Mouse (Mus musculus): ENCODE measurements around the gene Dnaaf2. TPM values are rescaled to one million over a fixed set of nuclear protein-coding genes. Genes with fewer than 3 reads are reported as not detected.

The Dnaaf2 gene
- polyA plus RNA-seq, 1 experiment from 2014 or later, result 9.2 TPM

DNA sequence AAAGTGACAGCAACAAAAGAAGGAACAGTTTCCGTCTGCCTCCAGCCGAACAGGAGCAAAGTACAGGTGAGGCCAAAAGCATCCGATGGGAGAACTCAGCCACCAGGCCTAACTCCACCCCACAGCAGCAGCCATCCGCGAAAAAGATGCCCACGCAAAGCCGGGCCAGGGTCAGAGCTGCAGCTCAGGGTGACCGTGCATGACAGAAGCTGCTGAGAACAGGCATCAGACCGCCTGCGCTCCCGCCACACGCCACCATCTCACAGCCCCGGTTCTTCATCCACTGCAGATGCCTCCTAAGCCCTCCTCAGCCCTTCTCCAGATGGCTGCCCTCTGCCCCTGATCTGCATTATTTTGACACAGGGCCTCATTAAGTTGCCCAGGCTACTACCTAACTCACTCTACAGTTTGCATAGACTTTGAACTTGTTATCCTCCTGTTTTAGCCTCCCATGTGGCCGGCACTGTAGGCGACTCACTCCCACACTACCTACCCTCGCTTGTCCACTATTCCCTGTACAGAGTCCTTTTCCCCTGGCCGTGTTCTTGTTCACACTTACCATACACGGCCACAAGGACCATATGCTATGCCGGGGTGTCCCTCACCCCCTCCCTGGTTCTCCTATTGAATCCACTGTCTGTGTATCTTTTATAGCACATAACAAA is 22.5 kb upstream of the Dnaaf2 start:
- H3K9ac ChIP-seq (ENCODE audit: low read depth, low read length), result no peak overlapping the region
- WGBS (ENCODE audit: insufficient replicate concordance), result 91% methylated on average over 19 of the region's 19 CpGs
- no peaks in the 10 kb centered on the region for H3K9me3 ChIP-seq (replicated peaks; ENCODE audit: control insufficient read depth, low read length)

DNA sequence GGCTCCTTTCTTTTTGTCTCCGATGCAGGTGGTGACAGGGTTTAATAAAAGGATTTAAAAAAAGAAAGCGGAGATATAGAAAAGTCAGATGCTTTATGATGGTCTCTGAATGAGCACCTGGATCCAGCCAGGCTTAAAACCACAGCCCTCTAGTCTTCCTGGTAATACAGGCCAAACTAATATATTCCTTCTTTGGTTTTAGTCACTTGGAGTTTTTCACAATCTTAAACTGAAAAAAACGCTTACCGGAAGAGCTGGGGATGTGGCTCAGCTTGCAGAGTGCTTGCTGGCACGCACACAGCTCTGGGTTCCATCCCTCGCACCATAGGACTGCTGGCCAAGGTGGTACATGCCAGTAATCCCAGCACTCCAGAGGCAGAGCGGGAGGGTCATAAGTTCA is 18.4 kb upstream of the Dnaaf2 start:
- no peak for ATAC-seq (replicated peaks; ENCODE audit: insufficient number of reproducible peaks, low FRiP score, low TSS enrichment)
- H3K27ac ChIP-seq (ENCODE audit: low read depth, low read length), result no peak overlapping the region
- peaks cover 12% of the 10 kb centered on the region for H3K36me3 ChIP-seq (ENCODE audit: control insufficient read depth, insufficient read depth, low read length)
- H3K4me3 ChIP-seq (ENCODE audit: low read depth, low read length), result no peak overlapping the region
- H3K4me2 ChIP-seq, result no peak overlapping the region
- H3K27me3 ChIP-seq (ENCODE audit: control insufficient read depth, insufficient read depth, low read length), result no peaks in the 10 kb centered on the region
- WGBS (ENCODE audit: insufficient replicate concordance), result 93% methylated on average over 7 of the region's 7 CpGs
- H3K9me3 ChIP-seq (replicated peaks; ENCODE audit: control insufficient read depth, low read length), result no peaks in the 10 kb centered on the region
- no peaks in the 10 kb centered on the region for H3K4me1 ChIP-seq (ENCODE audit: control insufficient read depth, insufficient read depth, low read length)
- no peak overlapping the region for H3K9ac ChIP-seq (ENCODE audit: low read depth, low read length)

More for the DNA sequence above, 22.5 kb upstream of the Dnaaf2 start:
- H3K4me1 ChIP-seq (ENCODE audit: control insufficient read depth, insufficient read depth, low read length), result no peaks in the 10 kb centered on the region
- H3K36me3 ChIP-seq (ENCODE audit: control insufficient read depth, insufficient read depth, low read length), result peaks cover 12% of the 10 kb centered on the region
- ATAC-seq (replicated peaks; ENCODE audit: insufficient number of reproducible peaks, low FRiP score, low TSS enrichment), result no peak
- no peaks in the 10 kb centered on the region for H3K27me3 ChIP-seq (ENCODE audit: control insufficient read depth, insufficient read depth, low read length)
- no peak overlapping the region for H3K4me3 ChIP-seq (ENCODE audit: low read depth, low read length)
- H3K27ac ChIP-seq (ENCODE audit: low read depth, low read length), result no peak overlapping the region
- no peak overlapping the region for H3K4me2 ChIP-seq

GRCm38 (mm10) chr12:69215000-69215785 is 17.0 kb upstream of the Dnaaf2 start:
- no peaks in the 10 kb centered on the region for H3K9me3 ChIP-seq (replicated peaks; ENCODE audit: control insufficient read depth, low read length)
- H3K27ac ChIP-seq (ENCODE audit: low read depth, low read length), result no peak overlapping the region
- no peak overlapping the region for H3K4me3 ChIP-seq (ENCODE audit: low read depth, low read length)
- H3K4me2 ChIP-seq, result no peak overlapping the region
- H3K27me3 ChIP-seq (ENCODE audit: control insufficient read depth, insufficient read depth, low read length), result no peaks in the 10 kb centered on the region
- H3K4me1 ChIP-seq (ENCODE audit: control insufficient read depth, insufficient read depth, low read length), result no peaks in the 10 kb centered on the region
- 85% methylated on average over 3 of the region's 3 CpGs for WGBS (ENCODE audit: insufficient replicate concordance)
- no peak overlapping the region for H3K9ac ChIP-seq (ENCODE audit: low read depth, low read length)
- ATAC-seq (replicated peaks; ENCODE audit: insufficient number of reproducible peaks, low FRiP score, low TSS enrichment), result no peak
- peaks cover 12% of the 10 kb centered on the region; the same call in 1 of the 2 replicates for H3K36me3 ChIP-seq (ENCODE audit: control insufficient read depth, insufficient read depth, low read length)

DNA sequence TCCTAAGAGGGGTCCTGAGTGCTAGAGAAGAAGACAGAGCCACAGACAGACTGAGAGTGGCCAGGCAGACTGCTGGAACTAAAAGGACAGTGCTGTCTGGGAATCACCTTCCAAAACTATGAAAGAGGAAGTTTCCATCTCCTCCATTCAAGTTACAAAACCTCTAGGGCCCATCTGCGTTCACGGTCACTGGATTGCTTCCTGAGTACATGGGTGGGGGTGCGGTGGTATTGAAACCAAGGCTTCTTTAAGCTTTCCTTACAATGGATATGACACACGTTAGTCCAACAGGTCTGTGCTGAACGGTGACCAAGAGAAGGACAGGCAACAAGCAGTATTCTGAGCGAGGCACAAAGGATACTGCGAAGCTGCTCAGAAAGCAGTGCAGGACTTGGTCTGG is 16.2 kb upstream of the Dnaaf2 start:
- H3K4me3 ChIP-seq (ENCODE audit: low read depth, low read length), result no peak overlapping the region
- H3K4me1 ChIP-seq (ENCODE audit: control insufficient read depth, insufficient read depth, low read length), result no peaks in the 10 kb centered on the region
- H3K9ac ChIP-seq (ENCODE audit: low read depth, low read length), result no peak overlapping the region
- no peaks in the 10 kb centered on the region for H3K9me3 ChIP-seq (replicated peaks; ENCODE audit: control insufficient read depth, low read length)
- H3K27me3 ChIP-seq (ENCODE audit: control insufficient read depth, insufficient read depth, low read length), result no peaks in the 10 kb centered on the region
- ATAC-seq (replicated peaks; ENCODE audit: insufficient number of reproducible peaks, low FRiP score, low TSS enrichment), result no peak
- WGBS (ENCODE audit: insufficient replicate concordance), result 88% methylated on average over 7 of the region's 7 CpGs
- H3K36me3 ChIP-seq (ENCODE audit: control insufficient read depth, insufficient read depth, low read length), result peaks cover 12% of the 10 kb centered on the region; the same call in 1 of the 2 replicates
- H3K27ac ChIP-seq (ENCODE audit: low read depth, low read length), result no peak overlapping the region
- H3K4me2 ChIP-seq, result no peak overlapping the region

DNA sequence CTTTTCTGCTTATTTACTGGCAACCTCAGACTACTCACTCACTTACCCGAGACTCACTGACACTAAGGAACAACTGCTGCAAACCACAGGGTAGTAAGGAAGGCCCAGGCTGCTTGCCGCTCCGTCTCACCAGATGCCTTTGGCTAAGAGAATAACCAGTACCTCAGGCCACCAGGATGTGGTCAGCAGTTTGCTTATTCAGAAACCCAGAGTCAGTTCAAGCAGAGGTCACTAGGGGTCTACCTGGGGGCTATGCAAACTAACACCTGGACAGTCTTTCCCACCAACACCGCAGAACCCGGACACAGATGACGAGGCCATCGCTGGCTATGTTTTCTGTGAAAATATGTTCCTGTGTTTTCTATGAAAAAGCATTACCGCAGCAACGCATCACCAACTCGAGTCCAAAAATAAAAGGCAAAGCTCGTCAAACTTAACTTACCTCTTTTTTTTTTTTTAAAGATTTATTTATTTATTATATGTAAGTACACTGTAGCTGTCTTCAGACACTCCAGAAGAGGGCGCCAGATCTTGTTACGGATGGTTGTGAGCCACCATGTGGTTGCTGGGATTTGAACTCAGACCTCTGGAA is 15.1 kb upstream of the Dnaaf2 start:
- peaks cover 12% of the 10 kb centered on the region for H3K36me3 ChIP-seq (ENCODE audit: control insufficient read depth, insufficient read depth, low read length)
- H3K9ac ChIP-seq (ENCODE audit: low read depth, low read length), result no peak overlapping the region
- no peak overlapping the region for H3K27ac ChIP-seq (ENCODE audit: low read depth, low read length)
- no peaks in the 10 kb centered on the region for H3K4me1 ChIP-seq (ENCODE audit: control insufficient read depth, insufficient read depth, low read length)
- no peak overlapping the region for H3K4me3 ChIP-seq (ENCODE audit: low read depth, low read length)
- 90% methylated on average over 13 of the region's 13 CpGs for WGBS (ENCODE audit: insufficient replicate concordance)
- ATAC-seq (replicated peaks; ENCODE audit: insufficient number of reproducible peaks, low FRiP score, low TSS enrichment), result no peak
- H3K27me3 ChIP-seq (ENCODE audit: control insufficient read depth, insufficient read depth, low read length), result no peaks in the 10 kb centered on the region
- H3K9me3 ChIP-seq (replicated peaks; ENCODE audit: control insufficient read depth, low read length), result no peaks in the 10 kb centered on the region
- no peak overlapping the region for H3K4me2 ChIP-seq

DNA sequence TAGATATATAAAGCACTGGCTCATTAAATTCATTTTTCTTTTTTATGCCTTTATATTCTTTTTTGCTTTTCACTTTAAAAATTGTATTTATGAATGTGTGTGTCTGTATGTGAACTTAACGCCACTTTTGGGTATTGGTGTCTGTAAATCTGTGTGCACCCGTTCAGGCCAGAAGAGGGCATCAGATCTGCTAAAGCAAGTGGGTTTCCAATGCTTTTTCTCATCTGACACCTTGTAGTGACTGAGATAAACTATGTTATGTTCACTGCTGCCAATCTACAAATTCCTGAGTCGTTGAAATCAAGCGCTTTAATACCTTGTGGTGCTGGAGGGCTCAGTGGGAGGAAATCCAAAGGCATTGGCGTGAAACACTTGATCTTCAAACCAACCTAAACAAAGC is 12.8 kb upstream of the Dnaaf2 start:
- peaks cover 8% of the 10 kb centered on the region for H3K36me3 ChIP-seq (ENCODE audit: control insufficient read depth, insufficient read depth, low read length)
- no peak for ATAC-seq (replicated peaks; ENCODE audit: insufficient number of reproducible peaks, low FRiP score, low TSS enrichment)
- H3K9ac ChIP-seq (ENCODE audit: low read depth, low read length), result no peak overlapping the region
- H3K4me1 ChIP-seq (ENCODE audit: control insufficient read depth, insufficient read depth, low read length), result no peaks in the 10 kb centered on the region
- no peak overlapping the region for H3K4me3 ChIP-seq (ENCODE audit: low read depth, low read length)
- no peak overlapping the region for H3K4me2 ChIP-seq
- no peak overlapping the region for H3K27ac ChIP-seq (ENCODE audit: low read depth, low read length)
- H3K9me3 ChIP-seq (replicated peaks; ENCODE audit: control insufficient read depth, low read length), result no peaks in the 10 kb centered on the region
- no peaks in the 10 kb centered on the region for H3K27me3 ChIP-seq (ENCODE audit: control insufficient read depth, insufficient read depth, low read length)
- 67% methylated on average over 5 of the region's 5 CpGs for WGBS (ENCODE audit: insufficient replicate concordance)

DNA sequence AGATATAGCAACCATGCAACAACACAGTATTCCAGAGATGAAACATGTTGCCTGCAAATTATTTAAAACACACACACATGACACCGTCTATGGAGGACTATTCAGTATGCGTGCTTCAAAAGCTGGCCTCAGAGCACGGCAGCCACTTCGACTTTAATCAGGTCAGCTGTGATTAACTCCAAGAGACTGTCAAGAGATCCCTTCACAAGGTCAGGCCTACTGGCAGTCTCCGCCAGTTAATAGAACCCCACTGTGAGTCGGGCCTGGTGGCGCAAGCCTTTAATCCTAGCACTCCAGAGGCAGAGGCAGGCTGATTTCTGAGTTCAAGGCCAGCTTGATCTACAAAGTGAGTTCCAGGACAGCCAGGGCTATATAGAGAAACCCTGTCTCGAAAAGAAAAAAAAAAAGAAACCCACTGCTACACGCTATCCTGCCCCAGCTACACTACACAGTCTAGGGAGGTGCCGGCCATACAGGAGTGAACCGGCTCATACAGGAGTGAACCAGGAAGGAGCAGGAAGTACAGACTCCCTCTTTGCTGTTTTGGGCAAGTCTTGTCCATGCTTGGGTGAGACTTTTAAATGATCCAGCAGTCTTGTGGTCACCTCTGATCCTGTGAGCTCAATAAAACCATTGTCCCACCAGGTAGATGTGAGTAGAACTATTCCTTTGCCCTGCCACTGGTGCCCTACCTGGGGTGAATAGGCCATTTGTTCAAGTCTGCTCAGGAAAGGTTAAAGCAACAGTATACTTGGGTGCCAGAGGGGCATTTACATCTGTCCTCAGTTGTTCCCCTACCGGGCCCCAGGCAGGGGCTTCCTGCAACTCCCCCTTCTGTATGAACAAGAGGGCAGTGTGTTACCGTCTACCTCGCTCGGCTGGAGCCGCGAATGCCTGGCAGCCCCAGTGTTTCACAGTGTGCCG is 12.1 kb upstream of the Dnaaf2 start:
- 0 out of 2 replicates have a peak, but pooled peaks have one; percentile 59 for ATAC-seq (replicated peaks; ENCODE audit: insufficient number of reproducible peaks, low FRiP score, low TSS enrichment)
- Histone ChIP-seq H3K9me3 (replicated peaks; ENCODE audit: control insufficient read depth, low read length) (no peaks in the 10 kb centered on the region), H3K4me1 (ENCODE audit: control insufficient read depth, insufficient read depth, low read length) (no peaks in the 10 kb centered on the region), H3K27me3 (ENCODE audit: control insufficient read depth, insufficient read depth, low read length) (no peaks in the 10 kb centered on the region), H3K4me2 (no peak overlapping the region), H3K27ac (ENCODE audit: low read depth, low read length) (no peak overlapping the region), H3K4me3 (ENCODE audit: low read depth, low read length) (no peak overlapping the region), H3K9ac (ENCODE audit: low read depth, low read length) (no peak overlapping the region), H3K36me3 (ENCODE audit: control insufficient read depth, insufficient read depth, low read length) (peaks cover 5% of the 10 kb centered on the region)
- WGBS (ENCODE audit: insufficient replicate concordance), result 89% methylated on average over 18 of the region's 18 CpGs

DNA sequence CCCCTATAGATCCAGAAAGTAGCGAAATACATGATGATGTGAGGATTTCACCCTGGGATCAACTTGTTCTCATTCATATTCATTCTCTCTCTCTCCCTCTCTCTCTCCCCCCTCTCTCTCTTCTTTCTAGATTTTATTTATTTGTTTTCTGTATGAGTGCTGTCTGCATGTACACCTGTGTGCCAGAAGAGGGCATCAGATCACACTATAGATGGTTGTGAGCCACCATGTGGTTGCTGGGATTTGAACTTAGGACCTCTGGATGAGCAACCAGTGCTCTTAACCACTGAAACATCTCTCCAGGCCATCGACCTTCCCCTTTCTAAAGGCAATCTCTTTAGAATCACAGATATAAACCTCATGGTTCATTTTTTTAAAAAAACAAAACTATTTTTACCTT is 10.3 kb upstream of the Dnaaf2 start:
- no peak overlapping the region for H3K27ac ChIP-seq (ENCODE audit: low read depth, low read length)
- 85% methylated on average over 2 of the region's 2 CpGs for WGBS (ENCODE audit: insufficient replicate concordance)
- no peak overlapping the region for H3K9ac ChIP-seq (ENCODE audit: low read depth, low read length)
- no peaks in the 10 kb centered on the region for H3K27me3 ChIP-seq (ENCODE audit: control insufficient read depth, insufficient read depth, low read length)
- no peaks in the 10 kb centered on the region for H3K4me1 ChIP-seq (ENCODE audit: control insufficient read depth, insufficient read depth, low read length)
- peaks cover 5% of the 10 kb centered on the region for H3K36me3 ChIP-seq (ENCODE audit: control insufficient read depth, insufficient read depth, low read length)
- H3K4me3 ChIP-seq (ENCODE audit: low read depth, low read length), result no peak overlapping the region
- H3K9me3 ChIP-seq (replicated peaks; ENCODE audit: control insufficient read depth, low read length), result no peaks in the 10 kb centered on the region
- no peak overlapping the region for H3K4me2 ChIP-seq
- no peak for ATAC-seq (replicated peaks; ENCODE audit: insufficient number of reproducible peaks, low FRiP score, low TSS enrichment)

Data from heart, embryonic 11.5 days (tissue).